Mouse (Mus musculus): ENCODE data around the gene Rhcg.

DNA sequence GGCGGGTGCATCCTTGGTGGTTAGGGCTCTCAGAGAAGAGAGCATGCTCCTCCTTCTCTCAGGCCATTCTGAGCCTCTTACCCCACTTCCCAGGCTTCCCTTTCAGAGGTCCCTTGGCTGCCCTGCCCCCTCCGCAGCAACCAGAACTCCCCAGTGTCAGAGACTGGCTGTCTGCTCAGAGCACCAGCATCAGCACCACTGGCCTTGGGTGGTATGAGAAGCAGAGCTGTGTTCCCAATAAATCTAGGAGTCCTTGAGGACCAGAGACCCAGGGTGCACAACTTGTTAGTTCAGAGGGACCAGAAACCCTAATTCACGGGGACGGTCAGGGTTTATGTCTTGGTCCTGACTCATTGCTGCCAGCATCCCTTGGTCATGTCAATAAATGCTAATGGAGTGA, 2.4 kb downstream of the Rhcg start:
- TF ChIP-seq POLR2A (IDR thresholded peaks at IDR 0.05; ENCODE audit: insufficient read length, low read depth) (no peak), TCF3 (IDR thresholded peaks at IDR 0.05; ENCODE audit: insufficient read length, low read depth) (no peak), E2F4 (IDR thresholded peaks at IDR 0.05; ENCODE audit: insufficient read depth) (no peak), USF1 (IDR thresholded peaks at IDR 0.05; ENCODE audit: low read depth) (no peak), MYOG (IDR thresholded peaks at IDR 0.05; ENCODE audit: control insufficient read depth in 1 of 3, insufficient read depth in 1 of 3, insufficient read length in 2 of 3, low read depth in 2 of 3) (no peak), REST (IDR thresholded peaks at IDR 0.05; ENCODE audit: insufficient read depth, insufficient read length) (no peak), TCF12 (IDR thresholded peaks at IDR 0.05; ENCODE audit: insufficient read depth, poor library complexity, severe bottlenecking) (no peak), MAX (IDR thresholded peaks at IDR 0.05; ENCODE audit: low read depth) (no peak), SRF (IDR thresholded peaks at IDR 0.05; ENCODE audit: control insufficient read depth, insufficient read length, low read depth) (no peak), MYOD1 (IDR thresholded peaks at IDR 0.05; ENCODE audit: control insufficient read depth in 1 of 3, insufficient read length in 2 of 3, low read depth in 2 of 3) (no peak)
